Mouse (Mus musculus): ENCODE measurements around the gene Kin.

The Kin gene

GRCm38 (mm10) chr2:10080310-10081010 lies at the start of gene Kin, which contains the start of gene Atp5c1:
Gene Kin (plus strand): TSS chr2:10080593.
Gene Atp5c1 (minus strand): TSS chr2:10080510.
- peak; percentile 98 for DNase-seq

- no peak for DNase-seq
Observed at GRCm38 (mm10) chr2:10033684-10034083, 46.7 kb upstream of the Kin start.

GRCm38 (mm10) chr2:10034976-10035375 lies 45.4 kb upstream of the Kin start:
- no peak for DNase-seq

- peak; percentile 25 for DNase-seq
Observed at GRCm38 (mm10) chr2:10047758-10048436, 32.5 kb upstream of the Kin start.

- peak; percentile 91 for DNase-seq
Observed at GRCm38 (mm10) chr2:10048461-10048860, 31.9 kb upstream of the Kin start, which contains the start of gene Taf3. Gene Taf3 (minus strand): TSS chr2:10048596.

- no peak for DNase-seq
Observed at GRCm38 (mm10) chr2:10049456-10049855, 30.9 kb upstream of the Kin start.

- DNase-seq: peak; percentile 18
Observed at GRCm38 (mm10) chr2:10050878-10051277, 29.5 kb upstream of the Kin start.

- DNase-seq: no peak
Observed at GRCm38 (mm10) chr2:10051996-10052395, 28.4 kb upstream of the Kin start.

GRCm38 (mm10) chr2:10058836-10059235 lies 21.6 kb upstream of the Kin start:
- DNase-seq: no peak

- DNase-seq: no peak
Observed at GRCm38 (mm10) chr2:10071751-10072150, 8.6 kb upstream of the Kin start.

GRCm38 (mm10) chr2:10074470-10074869 lies 5.9 kb upstream of the Kin start:
- DNase-seq: no peak

GRCm38 (mm10) chr2:10076675-10077074 lies 3.7 kb upstream of the Kin start:
- DNase-seq: no peak

GRCm38 (mm10) chr2:10079745-10080309 lies 566 bp upstream of the Kin start:
- no peak for DNase-seq

GRCm38 (mm10) chr2:10081453-10082080 lies 1.2 kb downstream of the Kin start:
- no peak for DNase-seq

- DNase-seq: no peak
Observed at GRCm38 (mm10) chr2:10082737-10083136, 2.3 kb downstream of the Kin start.

- DNase-seq: no peak
Observed at GRCm38 (mm10) chr2:10087256-10087850, 7.0 kb downstream of the Kin start.

- no peak for DNase-seq
Observed at GRCm38 (mm10) chr2:10094327-10095100, 14.1 kb downstream of the Kin start.

- peak; percentile 63 for DNase-seq
Observed at GRCm38 (mm10) chr2:10098598-10099215, 18.3 kb downstream of the Kin start.

- no peak for DNase-seq
Observed at GRCm38 (mm10) chr2:10100471-10100870, 20.1 kb downstream of the Kin start.

- DNase-seq: peak; percentile 57
Observed at GRCm38 (mm10) chr2:10101180-10101579, 20.8 kb downstream of the Kin start.

GRCm38 (mm10) chr2:10108535-10109189 lies 28.3 kb downstream of the Kin start:
- DNase-seq: no peak
